Mouse (Mus musculus) CH12F3 (cell line): ENCODE results near the gene Ube2j2.

ENCODE experiments used
- in situ Hi-C: fragments of 300-500 bp; cut with MboI; formaldehyde crosslinking; loops from 2 replicates; pipeline ENCODE4 v1.14.3; 2020; ENCODE audit warnings: low sequenced_read_pairs

Gene Ube2j2

DNA sequence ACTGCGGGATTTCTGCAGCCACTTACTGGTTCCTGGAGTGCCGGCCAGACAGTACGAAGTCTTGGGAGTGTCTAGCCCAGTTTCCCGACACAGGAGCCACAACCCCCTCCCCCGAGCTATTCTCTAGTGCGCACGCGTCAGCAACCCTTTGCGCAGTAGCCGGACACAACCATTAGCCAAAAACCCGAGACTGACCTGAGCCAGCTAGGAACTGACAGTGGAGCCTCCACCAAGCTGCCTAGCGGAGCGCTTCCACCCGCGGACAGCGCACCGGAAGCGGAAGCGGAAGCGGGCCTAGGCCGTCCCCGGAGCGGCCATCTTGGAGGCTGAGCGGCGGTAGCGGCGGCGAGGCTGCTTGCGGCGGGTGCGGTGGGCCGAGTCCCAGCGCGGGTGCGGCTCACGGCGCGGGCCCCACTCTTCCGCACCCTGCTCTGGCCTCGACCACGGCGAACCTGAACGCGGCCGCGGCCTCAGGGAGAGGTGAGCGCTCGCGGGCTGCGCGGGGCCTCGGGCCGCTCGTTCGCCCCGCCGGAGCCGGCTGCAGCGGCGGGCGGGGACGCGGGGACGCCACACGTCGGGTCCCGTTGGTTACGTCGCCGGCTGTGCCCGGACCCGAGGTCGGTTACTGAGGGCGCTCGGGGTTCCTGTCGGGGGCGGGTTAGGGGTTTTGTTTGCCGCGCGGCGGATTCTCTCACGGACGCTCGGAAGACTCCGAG, at the start of gene Ube2j2:
Ube2j2 (plus strand) TSS at position 298 of the 716 bp plus-strand sequence.
- in situ Hi-C loops = no loop called here

DNA sequence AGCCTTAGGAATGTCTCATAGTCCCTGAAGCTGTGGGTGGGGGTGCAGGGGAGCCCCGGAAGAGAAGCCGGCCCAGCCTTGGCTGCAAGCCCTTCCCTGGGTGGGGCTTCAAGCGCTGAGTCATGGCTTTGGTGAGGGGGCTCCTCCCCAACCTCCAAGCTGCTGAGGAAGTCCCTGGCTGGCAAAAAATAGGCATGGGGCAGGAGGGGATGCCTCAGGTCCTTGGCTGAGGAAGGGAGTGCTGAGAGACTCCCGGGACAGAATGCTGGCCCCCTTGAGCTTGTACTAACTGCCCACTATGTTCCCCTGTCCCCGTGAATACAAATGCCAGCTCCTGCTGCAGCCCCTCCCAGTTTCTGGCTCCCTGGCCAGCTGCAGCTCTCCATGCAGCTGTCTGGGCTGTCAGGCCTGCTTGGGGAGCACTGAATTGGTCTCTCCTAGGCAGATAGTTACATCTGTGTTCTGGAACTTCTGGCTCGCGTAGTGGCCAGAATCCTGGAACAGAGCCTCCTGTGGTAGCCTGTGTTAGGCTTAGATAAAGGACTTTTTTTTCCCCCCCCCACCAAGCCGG, 49.2 kb upstream of the Ube2j2 start:
- in situ Hi-C loops = no loop called here

DNA sequence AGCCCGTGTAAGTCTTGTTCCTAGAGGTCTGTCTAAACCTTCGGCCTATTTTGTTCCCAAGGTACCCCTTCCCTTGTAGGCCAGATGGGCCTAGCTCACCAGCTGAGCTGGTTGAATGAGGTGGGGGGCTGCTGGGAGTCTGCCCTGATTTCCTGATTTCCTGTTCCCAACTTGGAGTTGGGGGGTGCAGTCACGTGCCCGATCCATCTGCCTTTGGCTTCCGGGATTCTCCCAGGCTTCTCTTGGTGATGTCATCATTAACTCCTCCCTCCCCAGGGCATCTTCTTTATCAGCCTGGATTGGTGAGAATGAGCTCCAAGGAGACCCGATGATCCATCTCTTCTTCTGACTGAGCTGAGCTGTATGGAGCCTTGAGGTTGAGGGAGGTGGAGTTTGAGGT, 48.4 kb upstream of the Ube2j2 start:
- in situ Hi-C loops = no loop called here

DNA sequence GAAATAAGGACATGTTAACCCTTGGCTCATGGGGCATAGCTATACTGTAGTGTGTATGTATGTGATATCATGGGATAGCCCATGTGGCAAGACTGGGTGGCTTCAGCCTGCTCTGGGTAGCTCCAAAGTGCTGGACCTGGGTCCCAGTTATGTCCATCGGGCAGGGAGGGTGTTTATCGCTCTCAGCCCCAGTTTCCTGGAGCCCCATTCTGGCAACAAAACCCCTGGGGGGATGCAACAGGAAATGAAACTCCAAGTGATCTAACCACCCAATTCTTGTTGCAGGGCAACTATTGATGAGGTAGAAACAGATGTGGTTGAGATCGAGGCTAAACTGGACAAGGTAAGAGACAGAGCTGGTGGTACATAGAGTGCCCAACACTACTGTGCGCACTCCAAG, 47.8 kb upstream of the Ube2j2 start:
- in situ Hi-C loops = no loop called here

DNA sequence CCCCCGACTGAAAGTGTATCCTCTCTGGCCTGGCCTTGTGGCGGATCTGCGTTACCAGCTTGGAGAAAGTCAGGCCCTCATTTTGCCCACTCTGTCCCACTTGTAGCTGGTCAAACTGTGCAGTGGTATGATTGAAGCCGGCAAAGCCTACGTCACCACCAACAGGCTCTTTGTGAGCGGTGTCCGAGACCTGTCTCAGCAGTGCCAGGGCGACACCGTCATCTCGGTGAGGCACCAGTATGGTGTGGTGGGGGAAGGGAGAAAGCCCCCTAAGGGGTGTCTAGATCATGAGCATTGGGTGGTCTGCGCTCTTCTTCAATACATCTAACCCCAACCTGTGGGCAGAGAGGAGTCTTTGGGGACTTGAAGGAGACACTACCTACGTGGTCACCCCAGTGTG, 47.2 kb upstream of the Ube2j2 start:
- in situ Hi-C loops = no loop called here

DNA sequence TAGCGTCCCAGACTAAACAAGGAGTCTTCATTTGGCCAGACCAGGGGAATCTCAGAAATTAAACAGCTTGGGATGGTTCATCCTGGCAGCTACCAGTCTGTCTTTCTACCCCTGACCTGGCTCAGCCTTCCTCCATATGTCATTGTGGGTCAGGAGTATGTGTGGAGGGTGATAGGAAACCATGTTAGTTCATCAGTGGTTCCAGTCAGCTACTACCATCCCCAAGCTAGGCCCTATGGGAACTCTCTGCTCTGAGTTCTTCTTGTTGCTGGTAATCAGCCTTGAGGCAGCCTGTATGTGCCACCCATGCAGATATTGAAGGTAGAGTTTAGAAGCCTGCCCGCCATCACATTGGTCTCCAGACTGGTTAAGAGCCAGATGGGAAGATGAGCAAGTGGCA, 45.3 kb upstream of the Ube2j2 start:
- in situ Hi-C loops = no loop called here

DNA sequence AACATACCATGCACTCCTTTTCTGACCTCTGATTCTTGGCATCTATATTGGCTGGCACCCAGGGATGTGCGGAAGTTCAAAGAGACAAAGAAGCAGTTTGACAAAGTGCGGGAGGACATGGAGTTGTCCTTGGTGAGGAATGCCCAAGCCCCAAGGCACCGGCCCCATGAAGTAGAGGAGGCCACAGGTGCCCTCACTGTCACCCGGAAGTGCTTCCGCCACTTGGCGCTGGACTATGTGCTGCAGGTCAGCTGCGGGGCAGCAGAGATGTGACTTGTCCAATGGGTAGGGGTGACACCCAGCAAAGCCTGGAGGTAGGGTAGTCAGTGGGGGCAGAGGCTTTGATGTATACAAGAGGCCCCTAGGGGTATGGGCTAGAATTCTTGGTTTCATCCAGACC, 44.3 kb upstream of the Ube2j2 start:
- in situ Hi-C loops = no loop called here

DNA sequence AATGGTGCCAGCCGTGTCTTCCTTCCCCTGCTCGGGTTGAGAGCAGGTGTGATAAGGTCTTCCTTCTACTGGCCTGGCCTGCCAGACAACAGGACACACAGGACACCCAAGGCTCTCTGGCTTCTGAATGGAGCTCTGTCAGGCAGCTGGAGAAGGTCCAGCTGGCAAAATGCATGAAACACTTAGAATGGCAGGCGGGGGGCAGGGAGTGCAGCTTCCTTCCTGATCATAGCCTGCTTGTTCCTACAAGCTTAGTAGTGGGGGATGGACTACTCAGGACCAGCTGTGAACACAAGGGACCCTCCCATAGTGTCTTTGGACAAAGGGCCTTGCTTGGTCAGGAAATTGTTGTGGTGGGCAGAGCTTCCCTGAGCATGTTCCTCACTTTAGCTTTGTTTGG, 42.4 kb upstream of the Ube2j2 start:
- in situ Hi-C loops = no loop called here

DNA sequence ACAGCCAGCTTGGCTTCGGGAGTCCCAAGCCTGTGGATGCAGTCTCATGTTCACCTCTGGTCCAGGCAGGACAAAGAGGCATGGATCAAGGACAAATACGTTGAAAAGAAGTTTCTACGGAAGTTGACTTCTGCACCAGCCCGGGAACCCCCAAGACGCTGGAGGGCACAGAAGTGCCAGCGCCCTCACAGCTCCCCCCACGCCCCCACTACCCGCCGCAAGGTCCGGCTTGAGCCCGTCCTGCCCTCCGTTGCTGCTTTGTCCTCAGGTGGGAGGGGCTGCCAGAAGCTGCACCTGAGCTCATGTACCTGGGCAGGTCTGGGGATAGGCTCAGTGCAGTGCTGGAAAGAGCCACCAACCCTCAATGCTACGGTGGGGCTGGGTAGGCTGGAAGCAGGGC, 40.4 kb upstream of the Ube2j2 start:
- in situ Hi-C loops = no loop called here

DNA sequence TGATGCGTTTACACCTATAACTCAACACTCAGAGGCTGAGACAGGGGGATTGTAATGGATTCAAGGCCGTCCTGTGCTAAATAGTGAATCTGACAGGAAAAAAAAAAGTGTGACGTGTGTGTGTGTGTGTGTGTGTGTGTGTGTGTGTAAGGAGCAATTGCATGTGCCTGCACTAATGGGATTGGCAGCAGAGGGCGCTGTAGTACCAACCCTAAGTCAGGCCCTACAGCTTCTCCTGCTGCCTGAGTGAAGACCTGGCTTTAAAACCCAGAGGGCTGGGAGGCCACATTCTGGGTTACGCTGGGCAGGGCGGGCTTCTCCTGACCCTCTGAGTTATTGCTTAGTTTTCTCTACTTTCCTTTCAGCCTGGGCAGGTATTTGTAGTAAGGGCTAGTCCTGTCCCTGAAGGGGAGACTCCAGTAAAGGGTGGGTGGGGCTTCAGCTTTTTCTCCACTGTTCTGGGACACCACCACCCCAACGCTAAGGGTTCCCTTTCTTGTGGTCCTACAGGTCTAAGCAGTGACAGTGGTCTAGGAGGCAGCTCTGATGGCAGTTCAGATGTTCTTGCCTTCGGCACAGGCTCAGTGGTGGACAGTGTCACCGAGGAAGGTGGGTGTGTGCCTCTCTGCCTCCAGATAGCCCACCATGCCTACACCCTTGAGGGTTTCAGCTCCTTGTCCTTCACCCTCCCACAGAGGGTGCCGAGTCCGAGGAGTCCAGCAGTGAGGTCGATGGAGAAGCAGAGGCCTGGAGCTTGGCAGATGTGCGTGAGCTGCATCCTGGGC, 39.1 kb upstream of the Ube2j2 start:
- in situ Hi-C loops = no loop called here

DNA sequence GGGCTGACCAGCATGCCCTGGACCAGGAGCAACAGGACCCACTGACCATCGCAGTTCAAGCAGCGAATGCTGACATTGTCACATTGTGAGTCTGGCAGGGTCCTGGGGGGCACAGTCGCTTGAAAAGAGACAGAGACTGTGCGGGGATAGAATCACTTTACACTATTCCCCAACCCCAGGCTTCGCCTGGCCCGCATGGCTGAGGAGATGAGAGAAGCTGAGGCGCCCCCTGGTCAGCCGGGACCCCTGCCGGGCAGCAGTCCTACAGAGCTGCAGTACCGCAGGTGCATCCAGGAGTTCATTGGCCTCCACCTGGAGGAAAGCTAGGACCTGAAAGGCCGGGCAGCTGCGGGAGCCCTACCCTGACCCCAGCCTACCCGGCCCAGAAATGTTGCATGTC, 38.0 kb upstream of the Ube2j2 start:
- in situ Hi-C loops = no loop called here

DNA sequence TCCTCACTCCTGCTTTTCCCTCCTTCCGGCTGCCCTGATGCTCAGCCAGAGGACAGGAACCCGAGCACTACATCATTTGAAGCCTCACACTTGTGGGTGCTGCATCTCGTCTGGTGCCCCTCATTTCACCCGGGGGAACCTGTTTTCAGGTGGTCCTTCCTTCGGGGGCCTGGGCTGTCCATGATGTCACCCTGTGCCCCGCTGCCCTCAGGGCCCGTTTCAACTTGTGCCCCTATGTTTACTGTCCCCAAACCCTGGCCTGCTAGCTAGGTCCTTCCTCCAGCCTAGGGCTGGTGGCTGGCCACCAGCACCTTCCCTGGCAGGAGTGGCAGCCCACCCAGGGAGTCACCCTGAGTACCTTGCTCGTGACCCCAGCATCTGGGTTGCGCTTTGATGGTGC, 37.5 kb upstream of the Ube2j2 start:
- in situ Hi-C loops = no loop called here

DNA sequence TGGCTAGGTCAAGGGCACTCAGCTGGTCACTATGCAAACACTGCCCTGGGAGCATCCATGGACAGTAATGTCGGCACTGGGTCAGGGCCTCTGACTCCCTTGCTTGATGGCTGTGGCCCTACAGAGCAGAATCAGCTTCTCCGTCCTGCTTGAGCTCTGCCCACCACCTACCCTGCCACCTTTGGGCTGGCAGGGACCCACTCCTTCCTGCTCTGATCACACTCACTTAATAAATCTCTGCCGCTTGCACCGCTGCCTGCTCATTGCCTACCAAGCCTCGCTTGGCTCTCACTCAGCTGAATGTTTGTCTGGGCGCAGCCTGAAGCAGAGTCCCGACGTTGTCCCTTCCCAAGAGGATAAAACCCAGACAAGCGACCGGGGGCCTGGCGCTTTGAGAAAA, 36.6 kb upstream of the Ube2j2 start:
- in situ Hi-C loops = no loop called here

DNA sequence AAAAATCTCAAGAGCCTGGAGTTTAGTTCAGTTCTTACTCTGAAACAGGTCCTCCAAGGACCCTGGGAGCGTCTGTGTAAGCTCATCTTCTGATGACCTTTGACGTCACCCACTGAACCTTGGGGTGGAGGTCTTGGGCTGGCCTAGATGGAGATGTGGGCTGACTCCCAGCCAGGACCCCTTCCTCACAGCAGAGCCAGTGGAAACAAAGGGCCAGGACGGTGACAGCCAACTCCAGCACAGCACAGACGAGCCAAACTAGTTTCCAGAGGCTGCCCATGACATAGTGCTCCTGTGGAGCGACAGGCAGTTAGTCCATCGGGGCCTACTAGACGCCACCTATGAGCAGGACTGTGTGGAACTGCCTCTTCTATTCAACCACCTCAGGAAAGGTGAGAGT, 35.4 kb upstream of the Ube2j2 start:
- in situ Hi-C loops = no loop called here

DNA sequence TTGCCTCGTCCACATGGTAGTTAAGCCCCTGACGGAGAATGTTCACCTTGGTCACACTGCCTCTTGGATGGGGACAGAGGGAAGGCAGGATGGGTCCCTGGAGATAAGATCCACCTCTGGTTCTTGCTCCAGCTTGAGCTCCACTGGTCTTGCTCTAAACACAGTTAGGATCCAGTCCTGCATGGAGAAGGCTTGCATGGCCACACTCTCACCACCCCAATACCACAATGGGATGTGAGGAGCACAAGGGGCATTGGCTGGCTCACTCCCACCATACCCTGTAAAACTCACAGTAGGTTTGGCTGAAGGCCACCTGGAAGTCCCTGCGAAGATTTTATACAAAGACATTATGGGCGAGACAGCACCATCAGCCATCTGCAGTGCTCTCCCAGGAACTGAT, 34.9 kb upstream of the Ube2j2 start:
- in situ Hi-C loops = no loop called here

DNA sequence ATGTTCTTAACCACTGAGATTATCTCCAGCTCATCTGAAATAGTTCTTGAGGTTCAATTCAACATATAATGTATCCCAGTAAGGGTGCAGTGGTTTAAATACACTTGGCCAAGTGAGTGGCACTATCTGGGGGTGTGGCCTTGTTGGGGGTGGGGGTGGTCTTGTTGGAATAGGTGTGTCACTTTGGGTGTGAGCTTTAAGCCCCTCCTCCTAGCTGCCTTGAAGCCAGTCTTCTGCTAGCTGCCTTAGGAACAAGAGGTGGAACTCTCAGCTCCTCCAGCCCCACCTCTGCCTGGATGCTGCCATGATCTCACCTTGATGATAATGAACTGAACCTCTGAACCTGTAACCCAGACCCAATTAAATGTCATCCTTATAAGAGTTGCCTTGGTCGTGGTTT, 11.6 kb upstream of the Ube2j2 start:
- in situ Hi-C loops = no loop called here

DNA sequence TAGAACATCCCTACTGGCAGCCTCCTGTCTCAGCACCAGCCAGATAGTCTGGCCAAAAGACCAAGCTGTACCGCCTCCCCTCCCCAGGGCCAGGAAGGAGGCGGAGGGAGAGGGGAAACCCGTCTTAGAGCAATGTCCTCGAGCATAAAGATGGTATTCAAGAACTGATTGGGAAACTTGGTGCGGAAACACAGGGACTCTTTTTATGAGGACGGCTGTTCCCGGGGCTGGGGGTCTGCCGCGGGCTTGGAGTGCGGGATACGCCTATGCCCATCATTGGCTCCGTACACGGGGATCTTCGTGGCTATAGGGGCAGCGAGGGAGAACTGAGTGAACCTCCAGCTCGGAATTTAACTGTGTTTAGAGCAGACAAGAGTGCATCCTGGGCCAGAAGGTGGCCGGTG, 580 bp upstream of the Ube2j2 start:
- in situ Hi-C loops = no loop called here

DNA sequence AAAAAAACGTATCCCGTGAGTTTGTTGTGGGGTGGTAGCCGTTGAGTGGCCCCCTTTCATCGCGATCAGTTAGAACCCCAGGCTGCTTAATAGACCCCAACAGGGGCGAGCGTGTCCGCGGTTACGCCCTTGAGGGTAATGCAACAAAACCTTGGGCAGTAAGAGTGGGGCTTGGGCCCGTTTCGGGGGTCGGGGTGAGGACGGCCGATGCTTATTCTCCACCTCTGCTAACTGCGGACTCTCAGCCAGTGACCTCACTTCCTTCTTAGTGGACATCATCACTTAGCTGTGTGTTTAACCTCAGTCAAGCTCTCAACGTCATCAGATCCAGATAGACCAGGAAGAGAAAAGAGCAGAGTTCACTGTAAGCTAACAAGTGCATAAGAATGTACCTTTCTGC, 640 bp downstream of the Ube2j2 start:
- in situ Hi-C loops = no loop called here

DNA sequence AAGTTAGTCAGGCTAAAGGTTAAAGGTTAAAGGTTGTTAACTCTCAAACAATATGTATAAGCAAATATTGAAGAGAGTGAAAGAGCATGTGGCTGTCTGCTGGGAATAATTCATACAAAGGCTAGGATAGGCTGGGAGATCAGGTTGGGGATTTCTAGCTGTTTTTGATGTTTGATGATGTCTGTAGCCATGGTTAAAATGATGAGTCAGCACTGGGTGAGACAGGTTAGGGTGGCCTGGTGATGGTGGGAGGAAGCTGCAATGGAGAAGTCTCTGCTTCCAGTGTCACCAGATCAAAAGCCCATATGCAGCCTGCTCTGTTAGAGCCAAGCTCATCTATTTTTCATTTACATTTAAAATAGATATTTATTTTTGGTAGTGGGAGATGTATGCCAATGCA, 3.5 kb downstream of the Ube2j2 start:
- in situ Hi-C loops = no loop called here

DNA sequence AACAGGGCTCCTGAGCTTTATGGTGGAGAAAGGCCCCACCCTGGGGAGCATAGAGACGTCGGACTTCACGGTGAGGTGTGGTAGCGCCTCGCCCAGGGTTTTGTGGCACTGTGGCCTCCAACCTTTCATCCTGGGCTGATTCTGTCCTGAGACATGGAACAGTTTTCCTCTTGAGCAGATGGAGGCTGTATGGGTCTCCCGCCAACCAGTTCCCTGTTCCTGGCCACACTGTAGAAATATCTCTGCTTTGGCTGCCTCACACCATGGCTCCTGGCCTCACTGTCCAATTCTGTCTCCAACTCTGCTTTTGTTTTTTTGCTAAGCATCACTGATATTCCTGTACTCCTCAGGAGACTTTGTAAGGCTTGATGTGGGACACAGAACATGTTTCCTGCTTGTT, 11.9 kb downstream of the Ube2j2 start:
- in situ Hi-C loops = no loop called here

DNA sequence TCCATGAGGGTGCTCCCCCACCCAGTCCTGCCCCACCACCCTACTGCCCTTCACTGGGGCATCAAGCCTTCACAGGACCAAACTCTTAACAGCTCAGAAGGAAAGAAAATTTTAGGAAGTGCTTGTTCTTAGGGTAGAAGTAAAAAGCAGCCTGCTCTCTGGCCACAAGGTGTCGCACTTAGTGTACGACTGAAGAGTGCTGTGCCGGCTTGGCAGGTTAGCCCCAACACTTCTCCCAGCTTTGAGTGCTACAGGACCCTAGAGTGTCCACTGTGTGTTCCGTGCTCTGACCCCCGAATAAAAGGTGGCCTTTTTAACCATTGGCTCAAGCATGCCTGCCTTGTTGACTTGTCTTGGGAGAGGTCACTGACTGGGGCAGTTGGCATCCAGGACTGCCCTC, 15.6 kb downstream of the Ube2j2 start:
- in situ Hi-C loops = no loop called here
